Mouse (Mus musculus): ENCODE data around the gene Stab1. TPM values are rescaled to one million over a fixed set of nuclear protein-coding genes. Genes with fewer than 3 reads are reported as not detected.

The Stab1 gene
- total and polyA plus RNA-seq, 2 experiments from 2014 or later: 11.4 to 21.9 TPM

GRCm38 (mm10) chr14:31137281-31137595, 31.2 kb downstream of the Stab1 start:
- Histone ChIP-seq H3K9me3 (ENCODE audit: low read length) (no peaks in the 10 kb centered on the region), H3K4me1 (ENCODE audit: insufficient read depth) (peaks cover 16% of the 10 kb centered on the region; the same call in 1 of the 2 replicates), H3K36me3 (ENCODE audit: insufficient read depth) (peaks cover 12% of the 10 kb centered on the region), H3K4me3 (ENCODE audit: low read depth, low read length) (no peak overlapping the region), H3K27me3 (ENCODE audit: insufficient read depth, low read length) (no peaks in the 10 kb centered on the region), H3K4me2 (ENCODE audit: low read depth) (no peak overlapping the region), H3K27ac (ENCODE audit: low read depth, low read length) (no peak overlapping the region), H3K9ac (no peak overlapping the region)
- DNase-seq: no peak
- ATAC-seq: no peak
- TF ChIP-seq CTCF (IDR thresholded peaks at IDR 0.05; ENCODE audit: low read depth): no peak
- WGBS: 86% methylated on average over 10 of the region's 10 CpGs

GRCm38 (mm10) chr14:31136411-31137280, 31.8 kb downstream of the Stab1 start:
- 90% methylated on average over 26 of the region's 26 CpGs for WGBS
- DNase-seq (no peak), ATAC-seq (no peak)
- Histone ChIP-seq H3K27ac (ENCODE audit: low read depth, low read length) (no peak overlapping the region), H3K4me2 (ENCODE audit: low read depth) (no peak overlapping the region), H3K27me3 (ENCODE audit: insufficient read depth, low read length) (no peaks in the 10 kb centered on the region), H3K36me3 (ENCODE audit: insufficient read depth) (peaks cover 9% of the 10 kb centered on the region; the same call in 1 of the 2 replicates), H3K4me1 (ENCODE audit: insufficient read depth) (peaks cover 16% of the 10 kb centered on the region; the same call in 1 of the 2 replicates), H3K9me3 (ENCODE audit: low read length) (no peaks in the 10 kb centered on the region), H3K9ac (no peak overlapping the region), H3K4me3 (ENCODE audit: low read depth, low read length) (no peak overlapping the region)
- no peak for TF ChIP-seq CTCF (IDR thresholded peaks at IDR 0.05; ENCODE audit: low read depth)

DNA sequence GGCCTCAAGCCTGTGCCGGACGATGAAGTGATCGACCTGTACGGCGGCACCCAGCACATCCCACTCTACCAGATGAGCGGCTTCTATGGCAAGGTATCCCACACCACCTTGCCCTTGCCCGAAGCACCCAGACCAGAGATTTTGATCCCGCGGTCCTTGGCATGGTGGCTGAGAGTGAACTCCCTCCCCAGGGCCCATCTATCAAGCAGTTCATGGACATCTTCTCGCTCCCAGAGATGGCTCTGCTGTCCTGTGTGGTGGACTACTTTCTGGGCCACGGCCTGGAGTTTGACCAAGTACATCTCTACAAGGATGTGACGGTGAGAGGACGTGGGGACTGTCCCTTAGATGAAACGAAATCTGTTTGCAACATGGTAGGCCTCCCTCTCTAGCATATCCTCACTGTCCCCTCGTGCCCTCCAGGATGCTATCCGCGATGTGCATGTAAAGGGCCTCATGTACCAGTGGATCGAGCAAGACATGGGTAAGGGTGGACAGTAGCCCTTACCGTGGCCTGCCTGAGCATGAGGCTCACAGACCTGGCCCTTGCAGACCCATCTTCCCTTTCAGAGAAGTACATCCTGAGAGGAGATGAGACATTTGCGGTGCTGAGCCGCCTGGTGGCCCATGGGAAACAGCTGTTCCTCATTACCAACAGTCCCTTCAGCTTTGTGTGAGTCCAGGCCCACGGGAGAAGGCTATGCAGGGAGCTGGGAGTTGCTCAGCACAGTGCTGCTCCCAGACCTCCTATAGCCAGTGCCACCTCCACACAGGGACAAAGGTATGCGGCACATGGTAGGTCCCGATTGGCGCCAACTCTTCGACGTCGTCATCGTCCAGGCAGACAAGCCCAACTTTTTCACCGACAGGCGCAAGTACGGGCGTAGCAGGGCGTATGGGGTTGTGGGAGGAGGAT, 32.7 kb downstream of the Stab1 start:
- TF ChIP-seq CTCF (IDR thresholded peaks at IDR 0.05; ENCODE audit: low read depth): no peak
- no peak overlapping the region for H3K4me3 ChIP-seq (ENCODE audit: low read depth, low read length)
- no peak for ATAC-seq
- DNase-seq: no peak
- H3K9ac ChIP-seq: no peak overlapping the region
- H3K4me2 ChIP-seq (ENCODE audit: low read depth): no peak overlapping the region
- no peaks in the 10 kb centered on the region for H3K9me3 ChIP-seq (ENCODE audit: low read length)
- peaks cover 16% of the 10 kb centered on the region; the same call in 1 of the 2 replicates for H3K4me1 ChIP-seq (ENCODE audit: insufficient read depth)
- no peaks in the 10 kb centered on the region for H3K27me3 ChIP-seq (ENCODE audit: insufficient read depth, low read length)
- WGBS: 94% methylated on average over 34 of the region's 34 CpGs
- H3K36me3 ChIP-seq (ENCODE audit: insufficient read depth): peaks cover 9% of the 10 kb centered on the region; the same call in 1 of the 2 replicates
- H3K27ac ChIP-seq (ENCODE audit: low read depth, low read length): no peak overlapping the region

DNA sequence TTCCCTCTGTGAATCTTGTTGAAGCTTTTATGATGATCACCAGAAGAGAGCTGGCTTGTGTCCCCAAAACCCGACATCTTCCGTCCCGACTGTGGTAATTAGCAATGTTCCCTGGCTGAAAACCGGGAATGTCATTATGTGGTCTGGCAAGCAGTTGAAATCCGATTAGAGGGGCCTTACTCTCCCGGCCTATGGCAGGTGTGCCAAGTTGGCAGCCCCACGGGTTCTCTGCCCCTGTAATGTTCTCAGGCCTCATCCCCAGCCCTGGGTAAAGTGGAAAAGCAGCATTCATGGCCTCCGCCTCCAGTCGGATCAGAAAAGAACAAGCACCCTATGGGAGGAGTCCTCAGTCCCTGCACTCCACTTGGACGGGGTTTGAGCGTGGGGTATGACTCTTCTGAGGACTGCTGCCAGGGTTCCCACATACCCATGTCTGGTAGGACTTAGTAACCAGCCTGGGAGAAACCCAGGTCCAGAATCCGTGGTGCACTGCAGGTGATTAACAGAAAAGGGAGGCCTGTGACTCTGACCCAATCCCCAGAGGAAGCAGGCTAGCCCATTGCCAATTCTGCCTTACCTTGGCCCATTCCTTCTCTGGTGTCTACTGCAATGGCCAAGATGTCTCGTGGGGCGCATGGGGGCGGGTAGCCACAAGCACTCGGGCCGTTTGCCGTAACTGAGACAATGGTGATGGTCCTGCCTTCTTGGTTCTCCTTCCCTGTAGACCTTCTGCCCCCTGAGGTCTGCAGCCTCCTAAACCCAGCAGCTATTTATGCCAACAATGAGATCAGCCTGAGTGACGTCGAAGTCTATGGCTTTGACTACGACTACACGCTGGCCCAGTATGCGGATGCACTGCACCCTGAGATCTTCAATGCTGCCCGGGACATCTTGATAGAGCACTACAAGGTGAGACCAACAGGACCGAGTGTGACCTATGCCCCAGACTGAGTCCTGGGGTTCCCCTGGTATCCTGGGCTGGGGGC, 34.1 kb downstream of the Stab1 start:
- Histone ChIP-seq H3K4me1 (ENCODE audit: insufficient read depth) (peaks cover 19% of the 10 kb centered on the region), H3K36me3 (ENCODE audit: insufficient read depth) (peaks cover 9% of the 10 kb centered on the region; the same call in 1 of the 2 replicates), H3K27me3 (ENCODE audit: insufficient read depth, low read length) (no peaks in the 10 kb centered on the region), H3K9ac (0 out of 2 replicates have a peak overlapping the region, but pooled peaks have one; percentile 3), H3K27ac (ENCODE audit: low read depth, low read length) (no peak overlapping the region), H3K4me2 (ENCODE audit: low read depth) (no peak overlapping the region), H3K9me3 (ENCODE audit: low read length) (no peaks in the 10 kb centered on the region), H3K4me3 (ENCODE audit: low read depth, low read length) (no peak overlapping the region)
- peak; percentile 14 for ATAC-seq
- no peak for TF ChIP-seq CTCF (IDR thresholded peaks at IDR 0.05; ENCODE audit: low read depth)
- 56% methylated on average over 25 of the region's 25 CpGs for WGBS
- DNase-seq: peak; percentile 70

DNA sequence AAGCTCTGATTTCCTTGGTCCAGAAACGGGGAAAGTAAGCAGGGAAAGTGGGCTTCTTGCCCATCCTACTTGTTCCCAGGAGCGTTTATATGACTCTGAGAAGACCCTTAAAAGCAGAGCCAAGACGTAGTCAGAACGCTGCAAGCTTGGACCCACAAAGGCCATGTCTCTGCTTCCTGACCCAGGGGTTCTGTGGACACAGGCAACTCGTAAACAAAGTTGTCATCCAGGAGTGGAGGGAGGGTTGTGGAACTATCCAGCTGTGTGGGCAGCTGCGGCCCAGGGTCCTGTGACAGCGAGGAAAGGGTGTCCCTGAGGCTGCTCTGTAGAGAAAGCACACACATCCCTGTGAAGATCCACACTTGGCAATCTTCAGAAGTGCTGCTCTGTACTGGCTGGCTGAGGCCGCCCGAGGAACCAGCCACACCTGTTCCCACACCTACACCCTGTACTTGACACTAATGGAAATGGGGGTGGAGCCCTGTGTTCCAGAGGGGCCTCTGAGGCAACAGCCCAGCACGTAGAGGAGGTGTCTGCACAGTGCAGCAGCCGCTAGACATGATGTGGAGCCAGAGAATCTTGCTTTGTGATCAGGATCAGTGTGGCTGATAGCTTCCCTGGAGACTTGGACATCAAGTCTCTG, 35.3 kb downstream of the Stab1 start:
- peaks cover 19% of the 10 kb centered on the region for H3K4me1 ChIP-seq (ENCODE audit: insufficient read depth)
- 0 out of 2 replicates have a peak overlapping the region, but pooled peaks have one; percentile 15 for H3K27ac ChIP-seq (ENCODE audit: low read depth, low read length)
- DNase-seq (no peak), ATAC-seq (no peak)
- no peak overlapping the region for H3K4me3 ChIP-seq (ENCODE audit: low read depth, low read length)
- H3K9me3 ChIP-seq (ENCODE audit: low read length): no peaks in the 10 kb centered on the region
- H3K27me3 ChIP-seq (ENCODE audit: insufficient read depth, low read length): no peaks in the 10 kb centered on the region
- TF ChIP-seq CTCF (IDR thresholded peaks at IDR 0.05; ENCODE audit: low read depth): no peak
- no peak overlapping the region for H3K9ac ChIP-seq
- 0 out of 2 replicates have a peak, but pooled peaks cover 5% of the 10 kb centered on the region for H3K36me3 ChIP-seq (ENCODE audit: insufficient read depth)
- no peak overlapping the region for H3K4me2 ChIP-seq (ENCODE audit: low read depth)
- WGBS: 61% methylated on average over 11 of the region's 11 CpGs

Measured in forebrain, postnatal 0 days (tissue).